Mouse (Mus musculus) stomach, embryonic 16.5 days (tissue): Measurements from ENCODE around the gene Syngr3. TPM values are rescaled to one million over a fixed set of nuclear protein-coding genes. Genes with fewer than 3 reads are reported as not detected.

ENCODE experiments used
- ATAC-seq: fragments of 200-750 bp; cut with Nextera tagmentation; 2 replicates; pipeline ENCODE4 v1.8.0; 2017; ENCODE audit warnings: moderate number of reproducible peaks, moderate TSS enrichment; ENCODE audit not compliant: insufficient read depth, low FRiP score
- H3K27ac ChIP-seq: fragments of 300-500 bp; sonication (generic); 2 replicates; pipeline ENCODE4 v1.5.1; 2014; ENCODE audit warnings: low read length
- H3K27me3 ChIP-seq: fragments of 300-500 bp; sonication (generic); 2 replicates; pipeline ENCODE4 v1.6.1; 2014; ENCODE audit warnings: low read length, control low read depth, mixed read lengths; ENCODE audit not compliant: control insufficient read depth, insufficient read depth
- H3K36me3 ChIP-seq: fragments of 300-500 bp; sonication (generic); 2 replicates; pipeline ENCODE4 v1.6.1; 2014; ENCODE audit warnings: low read length; ENCODE audit not compliant: control insufficient read depth, insufficient read depth
- H3K4me1 ChIP-seq: fragments of 300-500 bp; sonication (generic); 2 replicates; pipeline ENCODE4 v1.6.1; 2014; ENCODE audit warnings: low read length, control low read depth, mixed read lengths; ENCODE audit not compliant: control insufficient read depth, insufficient read depth
- H3K4me2 ChIP-seq: fragments of 300-500 bp; sonication (generic); 2 replicates; pipeline ENCODE4 v1.6.1; 2014; ENCODE audit warnings: low read depth, low read length, mixed read lengths
- H3K4me3 ChIP-seq: fragments of 300-500 bp; sonication (generic); replicated peaks from 2 replicates; pipeline ENCODE4 v1.5.1; 2014; ENCODE audit warnings: mild to moderate bottlenecking, low read length
- H3K9ac ChIP-seq: fragments of 300-500 bp; sonication (generic); 2 replicates; pipeline ENCODE4 v1.6.1; 2014; ENCODE audit warnings: low read length
- H3K9me3 ChIP-seq: fragments of 300-500 bp; sonication (generic); replicated peaks from 2 replicates; pipeline ENCODE4 v1.6.1; 2016; ENCODE audit warnings: low read length, control low read depth; ENCODE audit not compliant: control insufficient read depth
- WGBS: fragments of 180-500 bp; shearing (Covaris S2); extraction: QIAGEN DNeasy Blood & Tissue Kit; methylation state at CpG from one replicate; pipeline ENCODE4 v1.1.7; 2014; 5-methylcytosine and 5-hydroxymethylcytosine counted together
- polyA plus RNA-seq: library from polyadenylated mRNA; unstranded; fragments of >200 nt; fragmentation: Nextera tagmentation; extraction: Ambion mirVana; gene quantifications from 2 replicates; pipeline ENCODE4 v1.2.1, GENCODE M21; 2015

Gene Syngr3
- polyA plus RNA-seq, 1 experiment from 2014 or later, result 6.1 TPM

GRCm38 (mm10) chr17:24654969-24655368 is 34.8 kb downstream of the Syngr3 start:
- no peaks in the 10 kb centered on the region for H3K9me3 ChIP-seq
- H3K4me2 ChIP-seq, result no peak overlapping the region
- H3K4me1 ChIP-seq, result peaks cover 16% of the 10 kb centered on the region
- no peak overlapping the region for H3K4me3 ChIP-seq
- ATAC-seq, result no peak
- 68% methylated on average over 4 of the region's 4 CpGs for WGBS
- no peaks in the 10 kb centered on the region for H3K36me3 ChIP-seq
- no peak overlapping the region for H3K27ac ChIP-seq
- H3K27me3 ChIP-seq, result peaks cover 30% of the 10 kb centered on the region
- no peak overlapping the region for H3K9ac ChIP-seq

- Histone ChIP-seq H3K4me3 (peak overlapping the region; percentile 32), H3K9ac (peak overlapping the region; percentile 63; the same call in 1 of the 2 replicates), H3K27ac (no peak overlapping the region), H3K4me1 (peaks cover 21% of the 10 kb centered on the region), H3K27me3 (peaks cover 23% of the 10 kb centered on the region), H3K36me3 (no peaks in the 10 kb centered on the region), H3K4me2 (peak overlapping the region; percentile 55), H3K9me3 (no peaks in the 10 kb centered on the region)
- no peak for ATAC-seq
- 3% methylated on average over 19 of the region's 19 CpGs for WGBS
These were observed 35.6 kb downstream of the Syngr3 start for GRCm38 (mm10) chr17:24653967-24654710.

GRCm38 (mm10) chr17:24651835-24652234 is 37.9 kb downstream of the Syngr3 start:
- no peak for ATAC-seq
- H3K27ac ChIP-seq, result no peak overlapping the region
- no peak overlapping the region for H3K9ac ChIP-seq
- 63% methylated on average over 3 of the region's 3 CpGs for WGBS
- H3K36me3 ChIP-seq, result no peaks in the 10 kb centered on the region
- no peaks in the 10 kb centered on the region for H3K9me3 ChIP-seq
- H3K27me3 ChIP-seq, result 0 out of 2 replicates have a peak, but pooled peaks cover under 1% of the 10 kb centered on the region
- peaks cover 12% of the 10 kb centered on the region for H3K4me1 ChIP-seq
- no peak overlapping the region for H3K4me2 ChIP-seq
- H3K4me3 ChIP-seq, result no peak overlapping the region

GRCm38 (mm10) chr17:24650766-24651165 is 39.0 kb downstream of the Syngr3 start:
- Histone ChIP-seq H3K27me3 (no peaks in the 10 kb centered on the region), H3K9ac (peak overlapping the region; percentile 93), H3K9me3 (no peaks in the 10 kb centered on the region), H3K4me3 (no peak overlapping the region), H3K4me1 (peaks cover 12% of the 10 kb centered on the region), H3K4me2 (peak overlapping the region; percentile 99; the same call in 1 of the 2 replicates), H3K27ac (no peak overlapping the region), H3K36me3 (no peaks in the 10 kb centered on the region)
- 70% methylated on average over 4 of the region's 4 CpGs for WGBS
- ATAC-seq, result no peak

- Histone ChIP-seq H3K27ac (peak within 1 kb of the TSS; percentile 33; the same call in 1 of the 2 replicates), H3K9me3 (no peaks in the 10 kb centered on the region), H3K36me3 (no peaks in the 10 kb centered on the region), H3K4me2 (peak within 1 kb of the TSS; percentile 99), H3K27me3 (no peaks in the 10 kb centered on the region), H3K4me3 (peak within 1 kb of the TSS; percentile 86), H3K4me1 (peaks cover 18% of the 10 kb centered on the region), H3K9ac (peak within 1 kb of the TSS; percentile 93)
- ATAC-seq, result peak; percentile 74
- WGBS, result under 1% methylated on average over 38 of the region's 41 CpGs
These were observed 39.6 kb downstream of the Syngr3 start, which contains the start of gene Slc9a3r2 for GRCm38 (mm10) chr17:24650070-24650616. Gene Slc9a3r2, minus strand, starts transcription at chr17:24650327.

- under 1% methylated on average over 35 of the region's 35 CpGs for WGBS
- H3K4me3 ChIP-seq, result peak overlapping the region; percentile 86
- peak overlapping the region; percentile 93 for H3K9ac ChIP-seq
- no peaks in the 10 kb centered on the region for H3K9me3 ChIP-seq
- H3K27ac ChIP-seq, result peak overlapping the region; percentile 33; the same call in 1 of the 2 replicates
- peaks cover 23% of the 10 kb centered on the region for H3K4me1 ChIP-seq
- H3K27me3 ChIP-seq, result no peaks in the 10 kb centered on the region
- no peaks in the 10 kb centered on the region for H3K36me3 ChIP-seq
- H3K4me2 ChIP-seq, result peak overlapping the region; percentile 99
- ATAC-seq, result peak; percentile 34; the same call in 1 of the 2 replicates
These were observed 40.1 kb downstream of the Syngr3 start for GRCm38 (mm10) chr17:24649581-24650069.

- Histone ChIP-seq H3K36me3 (no peaks in the 10 kb centered on the region), H3K27me3 (no peaks in the 10 kb centered on the region), H3K9me3 (no peaks in the 10 kb centered on the region), H3K4me2 (peak overlapping the region; percentile 99), H3K27ac (no peak overlapping the region), H3K4me1 (peaks cover 28% of the 10 kb centered on the region), H3K9ac (peak overlapping the region; percentile 93), H3K4me3 (peak overlapping the region; percentile 86)
- WGBS, result 73% methylated on average over 10 of the region's 10 CpGs
- ATAC-seq, result no peak
These were observed 40.9 kb downstream of the Syngr3 start for GRCm38 (mm10) chr17:24648731-24649377.

- Histone ChIP-seq H3K9ac (peak overlapping the region; percentile 28; the same call in 1 of the 2 replicates), H3K9me3 (no peaks in the 10 kb centered on the region), H3K4me3 (peak overlapping the region; percentile 5; the same call in 1 of the 2 replicates), H3K4me1 (peaks cover 28% of the 10 kb centered on the region), H3K4me2 (no peak overlapping the region), H3K36me3 (no peaks in the 10 kb centered on the region), H3K27me3 (no peaks in the 10 kb centered on the region), H3K27ac (peak overlapping the region; percentile 53)
- WGBS, result 80% methylated on average over 11 of the region's 11 CpGs
- no peak for ATAC-seq
These were observed 42.3 kb downstream of the Syngr3 start for GRCm38 (mm10) chr17:24647493-24647892.
